Mouse (Mus musculus): ENCODE data around the gene Sh3bgrl3. TPM values are rescaled to one million over a fixed set of nuclear protein-coding genes. Genes with fewer than 3 reads are reported as not detected.

The Sh3bgrl3 gene
- total and polyA plus RNA-seq, 3 experiments: 122 to 414 TPM; not detected in 1

GRCm38 (mm10) chr4:134127793-134128192 lies 796 bp downstream of the Sh3bgrl3 start:
- H3K4me1 ChIP-seq (ENCODE audit: control insufficient read depth in 1 of 2, insufficient read depth in 2 of 2, low read length in 2 of 2): peaks cover 10 to 34% of the 10 kb centered on the region in 2 experiments
- peak overlapping the region; percentile 62 for H3K27ac ChIP-seq (ENCODE audit: control insufficient read depth, low read depth, low read length)

GRCm38 (mm10) chr4:134127121-134127455 lies 1.5 kb downstream of the Sh3bgrl3 start:
- no peak for DNase-seq (ENCODE audit: low read depth, low spot score)
- Histone ChIP-seq H3K36me3 (ENCODE audit: control insufficient read depth in 1 of 2, insufficient read depth in 2 of 2, low read length in 2 of 2) (peaks cover 1 to 24% of the 10 kb centered on the region in 2 experiments; a peak in 2 of 4 replicates), H3K27ac (ENCODE audit: control insufficient read depth, low read depth, low read length) (no peak overlapping the region), H3K4me3 (ENCODE audit: control insufficient read depth in 1 of 2, insufficient read depth in 1 of 2, low read depth in 2 of 2, low read length in 2 of 2) (no peak overlapping the region), H3K4me1 (ENCODE audit: control insufficient read depth in 1 of 2, insufficient read depth in 2 of 2, low read length in 2 of 2) (peaks cover 10 to 29% of the 10 kb centered on the region in 2 experiments), H3K79me2 (ENCODE audit: control insufficient read depth, insufficient read depth, low read length, poor library complexity) (peaks cover 15% of the 10 kb centered on the region), H3K27me3 (ENCODE audit: control insufficient read depth in 1 of 2, insufficient read depth in 2 of 2, low read length in 2 of 2) (no peaks in the 10 kb centered on the region), H3K9ac (ENCODE audit: control insufficient read depth, low read depth, low read length, poor library complexity, severe bottlenecking) (no peak overlapping the region), H3K9me3 (replicated peaks; ENCODE audit: insufficient read depth, low read length) (no peaks in the 10 kb centered on the region)
- TF ChIP-seq ZMIZ1 (IDR thresholded peaks at IDR 0.05; ENCODE audit: low read depth, low read length) (0 out of 2 replicates have a peak, but pooled peaks have one; percentile 45), SMC3 (IDR thresholded peaks at IDR 0.05; ENCODE audit: low read depth, low read length) (no peak), USF1 (IDR thresholded peaks at IDR 0.05; ENCODE audit: low read depth, low read length) (peak; percentile 37; the same call in 1 of the 2 replicates)

More at GRCm38 (mm10) chr4:134127793-134128192, 796 bp downstream of the Sh3bgrl3 start:
- peaks cover 1 to 29% of the 10 kb centered on the region in 2 experiments; a peak in 2 of 4 replicates for H3K36me3 ChIP-seq (ENCODE audit: control insufficient read depth in 1 of 2, insufficient read depth in 2 of 2, low read length in 2 of 2)
- no peaks in the 10 kb centered on the region for H3K9me3 ChIP-seq (replicated peaks; ENCODE audit: insufficient read depth, low read length)
- no peak for DNase-seq (ENCODE audit: low read depth, low spot score)
- TF ChIP-seq MYC (IDR thresholded peaks at IDR 0.05; ENCODE audit: low read depth, low read length) (no peak), EP300 (IDR thresholded peaks at IDR 0.05; ENCODE audit: low read depth in 1 of 2, low read length in 2 of 2) (no peak), ETS1 (IDR thresholded peaks at IDR 0.05; ENCODE audit: low read depth, low read length) (no peak), GATA1 (IDR thresholded peaks at IDR 0.05; ENCODE audit: low read depth, low read length) (no peak), RCOR1 (IDR thresholded peaks at IDR 0.05; ENCODE audit: low read depth, low read length) (no peak), GABPA (IDR thresholded peaks at IDR 0.05; ENCODE audit: low read depth, low read length) (no peak), POLR2AphosphoS5 (IDR thresholded peaks at IDR 0.05; ENCODE audit: borderline replicate concordance, low read depth, low read length) (no peak), USF1 (IDR thresholded peaks at IDR 0.05; ENCODE audit: low read depth, low read length) (no peak)
- H3K4me3 ChIP-seq (ENCODE audit: control insufficient read depth in 1 of 2, insufficient read depth in 1 of 2, low read depth in 2 of 2, low read length in 2 of 2): peak overlapping the region; percentile 82 to 92
- H3K27me3 ChIP-seq (ENCODE audit: control insufficient read depth in 1 of 2, insufficient read depth in 2 of 2, low read length in 2 of 2): no peaks in the 10 kb centered on the region
- peaks cover 15% of the 10 kb centered on the region for H3K79me2 ChIP-seq (ENCODE audit: control insufficient read depth, insufficient read depth, low read length, poor library complexity)
- H3K9ac ChIP-seq (ENCODE audit: control insufficient read depth, low read depth, low read length, poor library complexity, severe bottlenecking): peak overlapping the region; percentile 95

GRCm38 (mm10) chr4:134126300-134127120 lies 2.1 kb downstream of the Sh3bgrl3 start:
- Histone ChIP-seq H3K79me2 (ENCODE audit: control insufficient read depth, insufficient read depth, low read length, poor library complexity) (peaks cover 15% of the 10 kb centered on the region), H3K27me3 (ENCODE audit: control insufficient read depth in 1 of 2, insufficient read depth in 2 of 2, low read length in 2 of 2) (no peaks in the 10 kb centered on the region), H3K4me1 (ENCODE audit: control insufficient read depth in 1 of 2, insufficient read depth in 2 of 2, low read length in 2 of 2) (peaks cover 10 to 29% of the 10 kb centered on the region in 2 experiments), H3K9ac (ENCODE audit: control insufficient read depth, low read depth, low read length, poor library complexity, severe bottlenecking) (no peak overlapping the region), H3K4me3 (ENCODE audit: control insufficient read depth in 1 of 2, insufficient read depth in 1 of 2, low read depth in 2 of 2, low read length in 2 of 2) (no peak overlapping the region), H3K9me3 (replicated peaks; ENCODE audit: insufficient read depth, low read length) (no peaks in the 10 kb centered on the region), H3K27ac (ENCODE audit: control insufficient read depth, low read depth, low read length) (no peak overlapping the region), H3K36me3 (ENCODE audit: control insufficient read depth in 1 of 2, insufficient read depth in 2 of 2, low read length in 2 of 2) (peaks cover 1 to 24% of the 10 kb centered on the region in 2 experiments; a peak in 2 of 4 replicates)
- no peak for DNase-seq (ENCODE audit: low read depth, low spot score)
- TF ChIP-seq SMC3 (IDR thresholded peaks at IDR 0.05; ENCODE audit: low read depth, low read length): no peak
- no peak for TF ChIP-seq MAZ (IDR thresholded peaks at IDR 0.05; ENCODE audit: low read depth, low read length)
- no peak for TF ChIP-seq GATA1 (IDR thresholded peaks at IDR 0.05; ENCODE audit: low read depth, low read length)
- TF ChIP-seq NRF1 (IDR thresholded peaks at IDR 0.05; ENCODE audit: insufficient read depth, low read depth, low read length, poor library complexity, severe bottlenecking): no peak
- TF ChIP-seq UBTF (IDR thresholded peaks at IDR 0.05; ENCODE audit: borderline replicate concordance, insufficient read depth, low read depth, low read length): no peak
- TF ChIP-seq MAFK (IDR thresholded peaks at IDR 0.05; ENCODE audit: borderline replicate concordance, low read depth, low read length): no peak
- no peak for TF ChIP-seq NELFE (IDR thresholded peaks at IDR 0.05; ENCODE audit: low read depth, low read length)
- TF ChIP-seq TCF12 (IDR thresholded peaks at IDR 0.05; ENCODE audit: low read depth, low read length): no peak
- no peak for TF ChIP-seq ZC3H11A (IDR thresholded peaks at IDR 0.05; ENCODE audit: low read depth, low read length)
- no peak for TF ChIP-seq RCOR1 (IDR thresholded peaks at IDR 0.05; ENCODE audit: low read depth, low read length)
- no peak for TF ChIP-seq ZMIZ1 (IDR thresholded peaks at IDR 0.05; ENCODE audit: low read depth, low read length)
- no peak for TF ChIP-seq GABPA (IDR thresholded peaks at IDR 0.05; ENCODE audit: low read depth, low read length)
- no peak for TF ChIP-seq HCFC1 (IDR thresholded peaks at IDR 0.05; ENCODE audit: low read depth, low read length)
- TF ChIP-seq MYC (IDR thresholded peaks at IDR 0.05; ENCODE audit: low read depth, low read length): no peak

All from MEL (cell line).